Mouse (Mus musculus) MEL (cell line): Measurements from ENCODE around the gene Ankrd34a.

Source experiments
- CHD2 ChIP-seq: IDR thresholded peaks from 2 replicates; pipeline ENCODE4 v1.6.1; 2011; ENCODE audit warnings: low read length, improper control_type of control experiment
- CTCF ChIP-seq, 3 experiments: IDR thresholded peaks in 2 of 3; conservative IDR thresholded peaks in 1 of 3; 2 replicates each; pipeline ENCODE4 v1.5.1; 2011 to 2012; ENCODE audit warnings: low read length in 3 of 3, low read depth in 2 of 3, mild to moderate bottlenecking in 2 of 3, improper control_type of control experiment in 1 of 3, inconsistent platforms in 1 of 3, mixed read lengths in 1 of 3, moderate library complexity in 1 of 3; ENCODE audit not compliant: control insufficient read depth in 1 of 3, insufficient read depth in 1 of 3, poor library complexity in 1 of 3, severe bottlenecking in 1 of 3
- KAT2A ChIP-seq: conservative IDR thresholded peaks from 2 replicates; pipeline ENCODE4 v1.6.1; 2012; ENCODE audit warnings: low read depth, low read length, improper control_type of control experiment, inconsistent platforms
- MEF2A ChIP-seq: IDR thresholded peaks from 2 replicates; pipeline ENCODE4 v1.6.1; 2014; ENCODE audit warnings: low read depth, mild to moderate bottlenecking, inconsistent platforms, low read length, improper control_type of control experiment; ENCODE audit not compliant: poor library complexity, insufficient replicate concordance, severe bottlenecking; ENCODE audit errors: extremely low read depth
- POLR2A ChIP-seq, 2 experiments: IDR thresholded peaks; 2 replicates each; pipeline ENCODE4 v1.6.1; 2011 to 2012; ENCODE audit warnings: low read length in 2 of 2, mild to moderate bottlenecking in 2 of 2, control low read depth in 1 of 2, improper control_type of control experiment in 1 of 2, low read depth in 1 of 2, moderate library complexity in 1 of 2; ENCODE audit not compliant: control insufficient read depth in 1 of 2, insufficient read depth in 1 of 2, poor library complexity in 1 of 2
- SIN3A ChIP-seq: IDR thresholded peaks from 2 replicates; pipeline ENCODE4 v1.6.1; 2012; ENCODE audit warnings: low read length, improper control_type of control experiment, inconsistent platforms
- TAL1 ChIP-seq: IDR thresholded peaks from 2 replicates; pipeline ENCODE4 v1.6.1; 2012; ENCODE audit warnings: mild to moderate bottlenecking, inconsistent platforms, low read length, moderate library complexity, mixed read lengths
- TBP ChIP-seq: IDR thresholded peaks from 2 replicates; pipeline ENCODE4 v1.8.0; 2011; ENCODE audit warnings: low read depth, low read length, improper control_type of control experiment
- ZMIZ1 ChIP-seq: IDR thresholded peaks from 2 replicates; pipeline ENCODE4 v1.6.1; 2012; ENCODE audit warnings: low read depth, mild to moderate bottlenecking, inconsistent platforms, low read length, improper control_type of control experiment, moderate library complexity

GRCm38 (mm10) chr3:96561946-96562681 is 34.3 kb upstream of the Ankrd34a start:
- TF ChIP-seq ZMIZ1 (no peak), CHD2 (no peak), MEF2A (no peak), CTCF (IDR thresholded peaks at IDR 0.05 in 2 of 3, conservative IDR thresholded peaks at IDR 0.05 in 1 of 3; ENCODE audit: control insufficient read depth in 1 of 3, insufficient read depth in 1 of 3, low read depth in 2 of 3, low read length in 3 of 3, poor library complexity in 1 of 3, severe bottlenecking in 1 of 3) (no peak), KAT2A (no peak), SIN3A (no peak), POLR2A (IDR thresholded peaks at IDR 0.05; ENCODE audit: control insufficient read depth in 1 of 2, insufficient read depth in 1 of 2, low read depth in 1 of 2, low read length in 2 of 2, poor library complexity in 1 of 2) (no peak), TAL1 (no peak), TBP (no peak)
